Mouse (Mus musculus): Measurements from ENCODE around the gene Nfkbil1. TPM values are rescaled to one million over a fixed set of nuclear protein-coding genes. Genes with fewer than 3 reads are reported as not detected.

Nfkbil1 gene
- polyA plus RNA-seq, 1 experiment from 2014 or later: 2.8 TPM

DNA sequence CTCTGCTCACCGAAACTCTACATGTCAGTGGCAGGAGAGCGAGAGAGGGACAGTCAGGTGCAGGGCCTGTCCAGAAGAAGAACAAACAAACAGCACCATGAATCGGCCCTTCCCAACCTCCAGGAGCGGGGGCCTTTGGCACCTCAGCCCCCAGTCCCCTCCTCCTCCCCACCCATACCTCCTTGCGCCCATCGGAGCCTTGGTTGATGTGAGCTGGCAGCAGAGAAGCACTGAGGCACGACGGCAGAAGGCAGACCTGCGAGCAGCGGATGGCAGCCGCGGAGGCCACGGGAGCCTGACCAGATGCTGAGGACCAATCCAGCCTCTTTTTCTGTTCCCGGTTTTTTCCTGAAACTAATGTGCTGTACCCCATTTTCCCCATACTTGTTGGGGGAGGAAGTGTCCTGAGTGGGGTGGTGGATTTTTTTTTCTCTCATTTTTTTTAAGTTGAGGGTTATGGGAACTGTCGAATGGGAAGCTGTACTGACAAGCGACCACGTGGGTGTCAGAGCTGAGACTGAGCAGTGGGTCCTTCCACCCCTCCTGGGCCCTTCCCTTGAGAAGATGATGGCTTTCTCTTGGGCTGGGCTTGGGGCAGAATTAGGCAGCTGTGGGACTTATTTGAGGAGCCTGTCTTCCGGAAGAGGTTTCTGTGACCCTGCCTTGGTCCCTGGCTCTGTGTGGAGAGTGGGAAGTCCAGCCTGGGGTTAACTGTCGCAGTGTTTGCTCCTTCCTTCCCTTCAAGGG is 14.0 kb upstream of the Nfkbil1 start:
- no peak for ATAC-seq (ENCODE audit: low read depth)
- WGBS (ENCODE audit: insufficient replicate concordance): 82% methylated on average over 19 of the region's 19 CpGs
- Histone ChIP-seq H3K27ac (ENCODE audit: low read length) (no peak overlapping the region), H3K27me3 (ENCODE audit: control insufficient read depth, insufficient read depth, low read depth, low read length) (no peaks in the 10 kb centered on the region), H3K4me1 (ENCODE audit: control insufficient read depth, low read depth, low read length) (peaks cover 13% of the 10 kb centered on the region), H3K9ac (ENCODE audit: low read depth, low read length) (no peak overlapping the region), H3K4me3 (ENCODE audit: low read depth, low read length) (no peak overlapping the region), H3K36me3 (ENCODE audit: control insufficient read depth, insufficient read depth) (peaks cover 94% of the 10 kb centered on the region), H3K4me2 (ENCODE audit: low read depth, low read length) (no peak overlapping the region), H3K9me3 (replicated peaks; ENCODE audit: control insufficient read depth, low read length) (no peaks in the 10 kb centered on the region)

DNA sequence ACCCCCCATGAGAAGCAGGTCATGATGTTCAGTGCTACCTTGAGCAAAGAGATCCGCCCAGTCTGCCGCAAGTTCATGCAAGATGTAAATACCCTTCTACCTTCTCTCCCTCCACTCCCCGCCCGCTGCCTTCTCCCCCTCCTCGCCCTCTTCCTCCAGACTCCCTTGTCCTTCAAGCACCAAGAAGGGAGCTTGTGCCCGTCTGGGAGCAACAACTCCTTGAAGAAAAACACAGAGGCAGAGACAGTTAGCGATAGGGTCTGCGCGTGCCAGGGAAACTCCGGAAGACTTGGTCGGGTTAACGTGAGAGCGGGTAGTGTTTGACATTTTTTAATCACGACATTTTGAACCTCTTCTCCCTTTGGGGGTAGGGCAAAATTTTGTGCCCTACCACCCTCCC is 13.4 kb upstream of the Nfkbil1 start:
- no peaks in the 10 kb centered on the region for H3K9me3 ChIP-seq (replicated peaks; ENCODE audit: control insufficient read depth, low read length)
- H3K36me3 ChIP-seq (ENCODE audit: control insufficient read depth, insufficient read depth): peaks cover 98% of the 10 kb centered on the region
- H3K4me2 ChIP-seq (ENCODE audit: low read depth, low read length): no peak overlapping the region
- H3K4me1 ChIP-seq (ENCODE audit: control insufficient read depth, low read depth, low read length): peaks cover 19% of the 10 kb centered on the region
- no peak for ATAC-seq (ENCODE audit: low read depth)
- no peak overlapping the region for H3K4me3 ChIP-seq (ENCODE audit: low read depth, low read length)
- WGBS (ENCODE audit: insufficient replicate concordance): 88% methylated on average over 14 of the region's 14 CpGs
- no peaks in the 10 kb centered on the region for H3K27me3 ChIP-seq (ENCODE audit: control insufficient read depth, insufficient read depth, low read depth, low read length)
- H3K27ac ChIP-seq (ENCODE audit: low read length): no peak overlapping the region
- H3K9ac ChIP-seq (ENCODE audit: low read depth, low read length): no peak overlapping the region

DNA sequence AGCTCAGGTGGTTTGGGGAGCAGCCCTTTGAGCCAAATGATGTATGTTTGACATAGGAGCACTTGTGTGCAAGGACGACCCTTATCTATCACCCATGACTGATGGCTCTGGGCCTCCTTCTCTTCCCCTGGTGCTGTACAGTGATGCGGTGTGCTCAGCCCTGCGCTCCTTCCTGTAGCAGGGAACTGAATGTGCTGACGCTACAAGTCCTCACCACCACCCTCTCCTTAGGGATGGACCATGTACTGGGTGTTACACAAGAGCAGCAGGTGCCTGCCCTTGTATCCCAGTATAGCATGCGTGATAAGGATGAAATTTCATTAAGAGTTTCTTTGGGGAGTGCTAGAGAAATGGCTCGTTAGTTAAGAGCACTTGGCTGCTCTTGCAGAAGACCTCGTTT is 11.6 kb upstream of the Nfkbil1 start:
- WGBS (ENCODE audit: insufficient replicate concordance): 85% methylated on average over 7 of the region's 7 CpGs
- H3K4me3 ChIP-seq (ENCODE audit: low read depth, low read length): no peak overlapping the region
- H3K36me3 ChIP-seq (ENCODE audit: control insufficient read depth, insufficient read depth): peaks cover 88% of the 10 kb centered on the region
- ATAC-seq (ENCODE audit: low read depth): no peak
- H3K4me2 ChIP-seq (ENCODE audit: low read depth, low read length): no peak overlapping the region
- H3K9me3 ChIP-seq (replicated peaks; ENCODE audit: control insufficient read depth, low read length): no peaks in the 10 kb centered on the region
- peaks cover 30% of the 10 kb centered on the region for H3K4me1 ChIP-seq (ENCODE audit: control insufficient read depth, low read depth, low read length)
- no peak overlapping the region for H3K27ac ChIP-seq (ENCODE audit: low read length)
- H3K9ac ChIP-seq (ENCODE audit: low read depth, low read length): no peak overlapping the region
- no peaks in the 10 kb centered on the region for H3K27me3 ChIP-seq (ENCODE audit: control insufficient read depth, insufficient read depth, low read depth, low read length)

DNA sequence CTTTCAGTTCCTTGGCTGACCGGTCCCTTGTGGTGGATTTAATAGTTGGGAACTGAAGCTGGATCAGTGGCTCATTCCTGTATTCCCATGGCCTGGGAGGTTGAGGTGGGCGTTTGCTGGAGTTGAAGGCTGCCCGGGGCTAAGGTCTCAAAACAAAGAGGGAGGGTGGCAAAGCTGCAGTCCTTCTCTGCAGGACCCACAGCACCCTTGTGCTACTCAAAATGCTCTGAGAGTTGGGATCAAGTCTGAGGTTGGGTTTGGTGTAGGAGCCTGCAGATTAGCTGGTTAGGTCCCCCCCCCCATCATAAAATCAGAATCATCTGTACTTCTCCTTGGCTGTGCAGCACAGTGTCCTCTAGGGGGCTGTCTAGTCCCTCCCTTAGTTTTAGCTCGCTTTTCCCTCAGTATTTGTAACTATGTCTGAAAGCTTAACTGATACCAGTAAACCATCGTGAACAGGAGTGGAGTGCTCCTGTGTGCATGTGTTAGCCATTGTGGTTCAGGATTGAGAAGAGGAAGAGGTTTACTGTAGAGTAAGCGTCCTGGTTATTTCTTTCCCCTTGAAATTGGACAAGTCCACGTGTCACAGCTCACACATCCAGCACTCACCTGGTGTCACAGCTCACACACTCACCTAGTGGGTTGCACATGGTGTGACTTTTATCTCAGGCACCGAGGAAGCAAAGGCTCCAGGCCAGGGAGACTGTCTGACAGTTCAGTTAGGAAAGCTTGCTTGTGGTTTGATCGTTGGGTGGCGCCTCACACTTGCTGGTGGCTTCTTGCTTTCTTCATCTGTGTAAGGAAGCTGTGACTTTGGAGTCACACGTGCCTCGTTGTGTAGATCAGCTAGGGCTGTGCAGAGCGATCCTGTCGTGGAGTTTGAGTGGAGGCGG is 10.4 kb upstream of the Nfkbil1 start:
- Histone ChIP-seq H3K4me1 (ENCODE audit: control insufficient read depth, low read depth, low read length) (peaks cover 31% of the 10 kb centered on the region), H3K27me3 (ENCODE audit: control insufficient read depth, insufficient read depth, low read depth, low read length) (no peaks in the 10 kb centered on the region), H3K9me3 (replicated peaks; ENCODE audit: control insufficient read depth, low read length) (no peaks in the 10 kb centered on the region), H3K27ac (ENCODE audit: low read length) (no peak overlapping the region), H3K4me3 (ENCODE audit: low read depth, low read length) (no peak overlapping the region), H3K9ac (ENCODE audit: low read depth, low read length) (no peak overlapping the region), H3K4me2 (ENCODE audit: low read depth, low read length) (no peak overlapping the region), H3K36me3 (ENCODE audit: control insufficient read depth, insufficient read depth) (peaks cover 78% of the 10 kb centered on the region)
- ATAC-seq (ENCODE audit: low read depth): no peak
- WGBS (ENCODE audit: insufficient replicate concordance): 64% methylated on average over 15 of the region's 15 CpGs

DNA sequence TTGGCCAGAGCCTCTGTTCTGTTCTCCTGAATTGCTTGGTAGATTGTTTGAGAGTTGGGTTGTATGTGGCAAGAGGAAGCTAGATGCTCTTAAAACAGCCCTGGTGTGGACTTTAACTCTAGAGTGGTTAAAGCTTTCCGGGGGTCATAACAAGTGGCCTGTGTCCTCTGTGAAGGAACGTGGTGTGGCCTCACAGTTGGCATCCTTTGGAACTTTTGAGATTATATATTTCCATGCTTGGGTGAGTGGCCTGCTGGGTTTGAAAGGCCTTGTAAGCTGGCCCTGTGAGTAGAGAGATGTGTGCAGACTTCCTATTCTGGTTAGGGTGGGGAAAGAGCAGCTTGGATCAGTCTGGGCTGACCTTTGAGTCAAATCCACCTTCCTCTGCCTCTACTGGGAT is 9.4 kb upstream of the Nfkbil1 start:
- WGBS (ENCODE audit: insufficient replicate concordance): 60% methylated on average over 2 of the region's 2 CpGs
- ATAC-seq (ENCODE audit: low read depth): no peak
- Histone ChIP-seq H3K27ac (ENCODE audit: low read length) (no peak overlapping the region), H3K4me3 (ENCODE audit: low read depth, low read length) (no peak overlapping the region), H3K9ac (ENCODE audit: low read depth, low read length) (peak overlapping the region; percentile 26; the same call in 1 of the 2 replicates), H3K9me3 (replicated peaks; ENCODE audit: control insufficient read depth, low read length) (no peaks in the 10 kb centered on the region), H3K36me3 (ENCODE audit: control insufficient read depth, insufficient read depth) (peaks cover 68% of the 10 kb centered on the region), H3K4me1 (ENCODE audit: control insufficient read depth, low read depth, low read length) (peaks cover 41% of the 10 kb centered on the region), H3K27me3 (ENCODE audit: control insufficient read depth, insufficient read depth, low read depth, low read length) (no peaks in the 10 kb centered on the region), H3K4me2 (ENCODE audit: low read depth, low read length) (peak overlapping the region; percentile 89; the same call in 1 of the 2 replicates)

DNA sequence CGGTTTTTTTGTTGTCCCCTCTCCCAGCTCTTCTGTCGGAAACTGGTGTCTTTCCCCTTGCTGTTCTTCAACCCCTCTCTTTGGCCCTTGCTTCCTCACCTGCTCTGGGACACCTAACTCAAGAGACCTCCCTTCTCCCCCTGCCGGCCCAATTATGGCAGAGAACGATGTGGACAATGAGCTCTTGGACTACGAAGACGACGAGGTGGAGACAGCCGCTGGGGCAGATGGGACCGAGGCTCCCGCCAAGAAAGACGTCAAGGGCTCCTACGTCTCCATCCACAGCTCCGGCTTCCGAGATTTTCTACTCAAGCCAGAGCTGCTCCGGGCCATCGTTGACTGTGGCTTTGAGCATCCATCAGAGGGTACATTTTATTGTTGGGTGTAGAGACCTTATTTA is 7.5 kb upstream of the Nfkbil1 start:
- ATAC-seq (ENCODE audit: low read depth): no peak
- H3K9me3 ChIP-seq (replicated peaks; ENCODE audit: control insufficient read depth, low read length): no peaks in the 10 kb centered on the region
- peak overlapping the region; percentile 90 for H3K27ac ChIP-seq (ENCODE audit: low read length)
- 7% methylated on average over 16 of the region's 16 CpGs for WGBS (ENCODE audit: insufficient replicate concordance)
- H3K4me3 ChIP-seq (ENCODE audit: low read depth, low read length): peak overlapping the region; percentile 94
- H3K4me2 ChIP-seq (ENCODE audit: low read depth, low read length): peak overlapping the region; percentile 89
- peaks cover 49% of the 10 kb centered on the region for H3K36me3 ChIP-seq (ENCODE audit: control insufficient read depth, insufficient read depth)
- peak overlapping the region; percentile 94 for H3K9ac ChIP-seq (ENCODE audit: low read depth, low read length)
- peaks cover 42% of the 10 kb centered on the region for H3K4me1 ChIP-seq (ENCODE audit: control insufficient read depth, low read depth, low read length)
- no peaks in the 10 kb centered on the region for H3K27me3 ChIP-seq (ENCODE audit: control insufficient read depth, insufficient read depth, low read depth, low read length)

DNA sequence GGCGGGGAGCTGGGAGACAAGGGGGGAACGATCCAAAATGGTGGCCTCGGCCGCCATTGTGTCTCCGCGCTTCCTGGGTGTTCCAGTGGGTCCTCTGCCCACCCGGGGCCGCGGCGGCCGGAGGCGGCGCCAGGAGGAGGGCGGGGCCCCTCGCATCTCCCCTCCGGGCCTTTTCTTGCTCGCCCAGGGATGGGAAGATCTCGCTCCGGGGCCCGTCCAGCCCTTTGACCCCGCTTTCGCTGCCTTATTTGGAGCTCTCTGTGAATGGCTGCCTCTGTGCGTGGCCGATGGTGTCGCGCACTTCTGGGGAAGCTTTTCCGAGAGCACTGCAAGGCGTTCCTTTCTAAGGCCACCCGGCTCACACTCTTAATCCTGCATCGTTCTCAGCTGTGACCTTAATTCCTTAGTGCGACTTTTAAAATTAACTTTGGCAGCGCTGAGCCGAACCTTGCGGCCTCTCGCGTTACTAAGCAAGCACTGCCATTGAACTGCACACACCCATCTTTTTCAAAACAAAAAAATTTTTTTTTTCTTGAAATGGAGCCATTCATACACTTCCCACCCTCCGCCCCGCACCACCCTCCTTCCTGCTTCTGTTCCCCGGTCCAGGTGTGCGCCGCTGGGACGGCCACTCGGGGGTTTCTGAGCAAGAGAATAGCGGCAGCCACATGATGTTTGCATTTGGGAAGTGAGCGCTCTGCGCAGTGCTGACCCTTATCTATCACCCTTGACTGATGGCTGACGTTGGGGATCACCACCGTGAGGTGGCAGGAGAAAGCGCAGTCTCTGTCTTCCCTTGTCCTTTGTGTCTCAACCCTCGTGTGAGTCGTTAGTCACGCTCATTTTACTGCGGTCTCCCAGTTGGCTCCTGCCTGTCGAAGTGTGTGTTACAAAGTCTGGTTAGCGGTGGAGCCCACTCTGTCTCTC is 6.7 kb upstream of the Nfkbil1 start:
- Histone ChIP-seq H3K9me3 (replicated peaks; ENCODE audit: control insufficient read depth, low read length) (no peaks in the 10 kb centered on the region), H3K36me3 (ENCODE audit: control insufficient read depth, insufficient read depth) (peaks cover 41% of the 10 kb centered on the region), H3K4me1 (ENCODE audit: control insufficient read depth, low read depth, low read length) (peaks cover 42% of the 10 kb centered on the region), H3K4me2 (ENCODE audit: low read depth, low read length) (peak overlapping the region; percentile 89), H3K9ac (ENCODE audit: low read depth, low read length) (peak overlapping the region; percentile 94), H3K4me3 (ENCODE audit: low read depth, low read length) (peak overlapping the region; percentile 94), H3K27me3 (ENCODE audit: control insufficient read depth, insufficient read depth, low read depth, low read length) (no peaks in the 10 kb centered on the region), H3K27ac (ENCODE audit: low read length) (peak overlapping the region; percentile 90)
- whole genome bisulfite sequencing (ENCODE audit: insufficient replicate concordance): under 1% methylated on average over 55 of the region's 55 CpGs
- ATAC-seq (ENCODE audit: low read depth): peak; percentile 47

DNA sequence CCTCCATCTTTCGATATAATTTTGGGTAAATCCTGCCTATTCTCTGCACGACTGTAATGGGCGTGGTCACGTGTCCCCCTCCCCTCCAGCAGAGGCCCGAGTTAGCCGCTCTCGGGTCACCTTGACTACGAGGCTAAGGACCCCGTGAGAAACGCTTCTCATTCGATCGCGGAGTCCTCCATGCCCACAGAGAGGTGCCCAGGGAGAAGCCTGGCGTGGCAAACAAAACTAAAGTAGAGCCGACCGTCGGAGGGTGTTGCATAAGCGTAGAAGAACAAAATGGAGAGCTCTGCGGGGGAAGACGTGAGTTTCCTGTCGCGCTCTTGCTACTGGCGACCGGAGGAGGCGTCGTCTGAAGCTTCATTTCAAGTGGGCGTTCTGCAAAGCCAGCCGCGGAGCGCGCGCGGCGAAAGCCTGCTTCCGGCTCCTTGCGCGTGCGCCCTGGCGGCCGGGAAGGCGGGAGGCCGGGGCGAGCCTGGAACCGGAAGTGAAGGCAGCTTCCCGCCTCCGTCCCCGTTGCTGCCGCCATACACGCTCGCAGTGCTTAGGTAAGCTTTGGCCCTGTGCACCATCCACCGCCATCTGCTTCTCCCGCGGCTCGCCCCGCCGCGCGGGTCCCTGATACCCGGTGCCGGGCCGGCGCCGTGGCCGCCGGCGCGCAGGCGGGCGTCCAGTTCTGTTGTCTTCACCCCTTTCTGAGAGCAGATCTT is 5.9 kb upstream of the Nfkbil1 start, which contains the start of gene Ddx39b:
Gene Ddx39b (plus strand): TSS at position 442 of the 710 bp plus-strand sequence.
- Histone ChIP-seq H3K4me3 (ENCODE audit: low read depth, low read length) (peak within 1 kb of the TSS; percentile 94), H3K27me3 (ENCODE audit: control insufficient read depth, insufficient read depth, low read depth, low read length) (no peaks in the 10 kb centered on the region), H3K27ac (ENCODE audit: low read length) (peak within 1 kb of the TSS; percentile 90), H3K4me1 (ENCODE audit: control insufficient read depth, low read depth, low read length) (peaks cover 44% of the 10 kb centered on the region), H3K4me2 (ENCODE audit: low read depth, low read length) (peak within 1 kb of the TSS; percentile 89), H3K9ac (ENCODE audit: low read depth, low read length) (peak within 1 kb of the TSS; percentile 94), H3K9me3 (replicated peaks; ENCODE audit: control insufficient read depth, low read length) (no peaks in the 10 kb centered on the region), H3K36me3 (ENCODE audit: control insufficient read depth, insufficient read depth) (peaks cover 33% of the 10 kb centered on the region)
- under 1% methylated on average over 69 of the region's 69 CpGs for WGBS (ENCODE audit: insufficient replicate concordance)
- ATAC-seq (ENCODE audit: low read depth): peak; percentile 84
